8 mouse cellular contexts compared by ENCODE assay signal in genomic region chr2:26903311-26903710, GRCm38 (mm10). TPM values are rescaled to one million over a fixed set of nuclear protein-coding genes. Genes with fewer than 3 reads are reported as not detected.
DNase-seq lines count a peak whose midpoint lies in the region; ATAC-seq and TF ChIP-seq lines count a peak whose summit lies in the region.

No protein-coding gene starts in this region.

- 10% methylated on average over 7 of the region's 7 CpGs for WGBS in limb, embryonic 15.5 days
- WGBS in stomach, embryonic 16.5 days, result 12% methylated on average over 7 of the region's 7 CpGs

- peak overlapping the region; percentile 74 for H3K9ac ChIP-seq in limb, embryonic 15.5 days
- peak overlapping the region; percentile 92 for H3K9ac ChIP-seq in stomach, embryonic 16.5 days (ENCODE audit: low read length)

- peaks cover 3% of the 10 kb centered on the region for H3K36me3 ChIP-seq in testis, adult 2 months (ENCODE audit: control insufficient read depth, insufficient read depth, low read length)
- H3K36me3 ChIP-seq in limb, embryonic 15.5 days, result peaks cover 59% of the 10 kb centered on the region
- H3K36me3 ChIP-seq in stomach, embryonic 16.5 days (ENCODE audit: control insufficient read depth, insufficient read depth, low read length), result peaks cover 27% of the 10 kb centered on the region

- no peaks in the 10 kb centered on the region for H3K27me3 ChIP-seq in testis, adult 2 months (ENCODE audit: control insufficient read depth, insufficient read depth, low read length)
- H3K27me3 ChIP-seq in limb, embryonic 15.5 days, result no peaks in the 10 kb centered on the region
- no peaks in the 10 kb centered on the region for H3K27me3 ChIP-seq in stomach, embryonic 16.5 days (ENCODE audit: control insufficient read depth, insufficient read depth, low read length)

- intact Hi-C loops in gastrocnemius, adult 2 months (cut with DNase I), result loop anchor here (5.0 kb wide), 1 partner anchor 456 kb away; the partner anchor contains the start of gene Sec16a

- TF ChIP-seq CTCF in gastrocnemius, adult 2 months (IDR thresholded peaks at IDR 0.05), result no peak
- no peak for TF ChIP-seq CTCF in testis, adult 2 months (IDR thresholded peaks at IDR 0.05; ENCODE audit: control insufficient read depth, insufficient read depth, insufficient replicate concordance, low read depth, low read length)

- no peak for TF ChIP-seq POLR2A in testis, adult 2 months (IDR thresholded peaks at IDR 0.05; ENCODE audit: control insufficient read depth, low read depth, low read length)

- H3K4me1 ChIP-seq in testis, adult 2 months (ENCODE audit: control insufficient read depth, insufficient read depth, low read length), result peaks cover 4% of the 10 kb centered on the region
- peaks cover 24% of the 10 kb centered on the region for H3K4me1 ChIP-seq in limb, embryonic 15.5 days
- H3K4me1 ChIP-seq in stomach, embryonic 16.5 days (ENCODE audit: control insufficient read depth, insufficient read depth, low read length), result peaks cover 27% of the 10 kb centered on the region

- peak overlapping the region; percentile 78 for H3K4me3 ChIP-seq in gastrocnemius, adult 2 months
- H3K4me3 ChIP-seq in testis, adult 2 months (ENCODE audit: control insufficient read depth, low read depth, low read length), result peak overlapping the region; percentile 99
- H3K4me3 ChIP-seq in limb, embryonic 15.5 days, result peak overlapping the region; percentile 82
- H3K4me3 ChIP-seq in stomach, embryonic 16.5 days (replicated peaks; ENCODE audit: low read length), result peak overlapping the region; percentile 78

- H3K27ac ChIP-seq in gastrocnemius, adult 2 months, result peak overlapping the region; percentile 90
- H3K27ac ChIP-seq in testis, adult 2 months (ENCODE audit: control insufficient read depth, insufficient read depth, low read depth, low read length), result peak overlapping the region; percentile 76
- peak overlapping the region; percentile 91 for H3K27ac ChIP-seq in limb, embryonic 15.5 days
- peak overlapping the region; percentile 86 for H3K27ac ChIP-seq in stomach, embryonic 16.5 days (ENCODE audit: low read length)

- H3K9me3 ChIP-seq in limb, embryonic 15.5 days, result no peaks in the 10 kb centered on the region
- H3K9me3 ChIP-seq in stomach, embryonic 16.5 days (replicated peaks; ENCODE audit: control insufficient read depth, low read length), result no peaks in the 10 kb centered on the region

- DNase-seq in gastrocnemius, adult 2 months, result no peak
- DNase-seq in gastrocnemius, postnatal 4 days (ENCODE audit: low spot score in 2 of 2), result no peak
- DNase-seq in testis, postnatal 14 days (ENCODE audit: low spot score), result no peak
- DNase-seq in layer of hippocampus, postnatal 25 days (ENCODE audit: extremely low spot score in 1 of 2, low spot score in 1 of 2), result no peak
- DNase-seq in natural killer cell, adult 2 months (ENCODE audit: low spot score in 2 of 2), result no peak

- peak overlapping the region; percentile 64 for H3K4me2 ChIP-seq in limb, embryonic 15.5 days
- H3K4me2 ChIP-seq in stomach, embryonic 16.5 days (ENCODE audit: low read depth, low read length), result peak overlapping the region; percentile 71

- no peak; the same call in 1 of the 2 replicates for ATAC-seq in limb, embryonic 15.5 days (ENCODE audit: insufficient number of reproducible peaks, low FRiP score, low TSS enrichment, low read depth)
- no peak for ATAC-seq in stomach, embryonic 16.5 days (ENCODE audit: insufficient read depth, low FRiP score)

RNA-seq across cellular contexts. Expression of gene Surf6, which starts 0.6 kb away (rescaled TPM):
- 10 to 100 TPM; 13.0 to 13.1 TPM for total RNA-seq in gastrocnemius, adult 2 months (2021)
- total RNA-seq in gastrocnemius, postnatal 4 days (2021), result 10 to 100 TPM; 15.7 to 17.6 TPM
- polyA plus RNA-seq in testis, adult 2 months (2012; rRNA removed), result 4.5 and 5.8 TPM in 2 replicates
- polyA plus RNA-seq in limb, embryonic 15.5 days (2015; fragmentation: Nextera tagmentation; extraction: Ambion mirVana), result 26.2 and 27.2 TPM in 2 replicates
- polyA plus RNA-seq in stomach, embryonic 16.5 days (2015; fragmentation: Nextera tagmentation; extraction: Ambion mirVana), result 24.6 and 25.1 TPM in 2 replicates
- 10 to 100 TPM; 25.1 to 26.4 TPM for total RNA-seq in layer of hippocampus, postnatal 25 days (2021)

RNA-seq across cellular contexts. Expression of gene Med22, which starts 7.2 kb away (rescaled TPM):
- total RNA-seq in gastrocnemius, adult 2 months (2021), result 10 to 100 TPM; 15.4 to 19.0 TPM
- 10 to 100 TPM; 30.6 to 34.7 TPM for total RNA-seq in gastrocnemius, postnatal 4 days (2021)
- polyA plus RNA-seq in testis, adult 2 months (2012; rRNA removed), result 30.3 and 34.4 TPM in 2 replicates
- polyA plus RNA-seq in limb, embryonic 15.5 days (2015; fragmentation: Nextera tagmentation; extraction: Ambion mirVana), result 48.3 and 59.8 TPM in 2 replicates
- polyA plus RNA-seq in stomach, embryonic 16.5 days (2015; fragmentation: Nextera tagmentation; extraction: Ambion mirVana), result 43.0 and 46.6 TPM in 2 replicates
- total RNA-seq in layer of hippocampus, postnatal 25 days (2021), result 10 to 100 TPM; 41.1 to 48.8 TPM

RNA-seq across cellular contexts. Expression of gene Rpl7a, which starts 7.3 kb away (rescaled TPM):
- total RNA-seq in gastrocnemius, adult 2 months (2021), result 100 to 1,000 TPM; 261 to 309 TPM
- total RNA-seq in gastrocnemius, postnatal 4 days (2021), result 100 to 1,000 TPM; 463 to 500 TPM
- 229 and 302 TPM in 2 replicates for polyA plus RNA-seq in testis, adult 2 months (2012; rRNA removed)
- 544 and 594 TPM in 2 replicates for polyA plus RNA-seq in limb, embryonic 15.5 days (2015; fragmentation: Nextera tagmentation; extraction: Ambion mirVana)
- 458 and 551 TPM in 2 replicates for polyA plus RNA-seq in stomach, embryonic 16.5 days (2015; fragmentation: Nextera tagmentation; extraction: Ambion mirVana)
- 100 to 1,000 TPM; 260 to 281 TPM for total RNA-seq in layer of hippocampus, postnatal 25 days (2021)

RNA-seq across cellular contexts. Expression of gene Surf2, which starts 12.9 kb away (rescaled TPM):
- total RNA-seq in gastrocnemius, adult 2 months (2021), result 10 to 100 TPM; 12.4 to 16.1 TPM
- total RNA-seq in gastrocnemius, postnatal 4 days (2021), result 10 to 100 TPM; 15.5 to 17.8 TPM
- polyA plus RNA-seq in testis, adult 2 months (2012; rRNA removed), result 9.0 and 9.9 TPM in 2 replicates
- polyA plus RNA-seq in limb, embryonic 15.5 days (2015; fragmentation: Nextera tagmentation; extraction: Ambion mirVana), result 32.4 and 41.0 TPM in 2 replicates
- 39.9 and 40.7 TPM in 2 replicates for polyA plus RNA-seq in stomach, embryonic 16.5 days (2015; fragmentation: Nextera tagmentation; extraction: Ambion mirVana)
- 10 to 100 TPM; 31.1 to 37.2 TPM for total RNA-seq in layer of hippocampus, postnatal 25 days (2021)

RNA-seq across cellular contexts. Expression of gene Surf1, which starts 13.0 kb away (rescaled TPM):
- total RNA-seq in gastrocnemius, adult 2 months (2021), result 10 to 100 TPM; 41.1 to 41.6 TPM
- 10 to 100 TPM; 38.9 to 44.9 TPM for total RNA-seq in gastrocnemius, postnatal 4 days (2021)
- polyA plus RNA-seq in testis, adult 2 months (2012; rRNA removed), result 23.2 and 26.3 TPM in 2 replicates
- 58.0 and 61.3 TPM in 2 replicates for polyA plus RNA-seq in limb, embryonic 15.5 days (2015; fragmentation: Nextera tagmentation; extraction: Ambion mirVana)
- 59.9 and 61.8 TPM in 2 replicates for polyA plus RNA-seq in stomach, embryonic 16.5 days (2015; fragmentation: Nextera tagmentation; extraction: Ambion mirVana)
- 10 to 100 TPM; 91.6 to 94.9 TPM for total RNA-seq in layer of hippocampus, postnatal 25 days (2021)
